In the genomic region with DNA sequence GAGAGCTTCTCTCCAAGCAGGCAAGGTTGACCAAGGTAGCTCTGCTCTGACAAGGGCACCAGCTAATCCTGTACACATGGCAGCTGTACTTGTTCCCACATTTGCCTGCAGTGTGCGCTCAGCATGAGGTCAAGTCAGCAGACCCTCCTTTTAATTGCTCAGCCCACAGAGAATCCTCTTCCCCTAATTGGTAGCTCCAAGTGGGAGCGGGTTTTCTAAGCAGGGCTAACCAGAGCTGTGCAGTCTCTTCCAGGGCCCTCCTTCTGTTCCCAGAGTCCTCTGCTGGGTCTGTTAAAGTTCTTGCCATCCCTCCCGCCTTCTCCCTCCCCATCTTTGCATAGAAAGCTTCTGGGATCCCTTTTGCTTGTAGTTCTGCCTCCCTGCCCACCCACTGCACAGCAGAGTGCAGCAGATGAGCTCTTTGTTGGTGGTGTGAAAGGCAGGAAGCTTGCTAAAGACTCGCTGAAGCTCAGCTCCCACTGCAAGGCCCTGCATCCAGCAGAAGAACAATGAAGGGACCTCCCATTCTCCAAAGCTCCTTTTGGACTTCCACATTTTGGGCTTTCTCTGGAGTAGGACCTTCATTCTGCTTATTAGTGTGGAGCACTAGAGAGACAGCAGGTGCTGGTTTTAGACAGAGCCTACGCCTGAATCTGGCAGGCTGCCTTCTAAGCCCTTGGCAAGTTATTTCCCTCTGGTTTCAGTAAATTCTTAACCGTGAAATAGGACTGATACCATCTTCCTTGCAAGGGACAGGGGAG, we compare ENCODE assay signal across 10 mouse cellular contexts.
DNase-seq lines count a peak whose midpoint lies in the region; ATAC-seq lines count a peak whose summit lies in the region.
"Had no signal": no experiment of that assay in that cellular context is flagged by ENCODE, and none has a peak within 500 bp of the region (broad histone marks: within the 10 kb centered on the region; RNA-seq: fewer than 3 reads in every experiment).

No protein-coding gene starts in this region.

- 0 out of 2 replicates have a peak overlapping the region, but pooled peaks have one; percentile 10 for H3K9ac ChIP-seq in hindbrain, embryonic 16.5 days (ENCODE audit: low read depth, low read length)
- H3K9ac ChIP-seq in midbrain, embryonic 11.5 days (ENCODE audit: low read length), result no peak overlapping the region
- H3K9ac ChIP-seq: heart, embryonic 15.5 days had no signal

- WGBS in hindbrain, embryonic 16.5 days, result 18% methylated on average over 6 of the region's 6 CpGs
- 13% methylated on average over 6 of the region's 6 CpGs for WGBS in midbrain, embryonic 11.5 days

- H3K4me3 ChIP-seq in hindbrain, embryonic 16.5 days (ENCODE audit: low read length), result no peak overlapping the region
- no peak overlapping the region for H3K4me3 ChIP-seq in midbrain, embryonic 11.5 days (ENCODE audit: low read depth, low read length)
- H3K4me3 ChIP-seq: heart, embryonic 15.5 days had no signal

- H3K36me3 ChIP-seq in hindbrain, embryonic 16.5 days (ENCODE audit: control insufficient read depth, insufficient read depth, low read length), result no peaks in the 10 kb centered on the region
- no peaks in the 10 kb centered on the region for H3K36me3 ChIP-seq in midbrain, embryonic 11.5 days (ENCODE audit: control insufficient read depth, insufficient read depth, low read length)
- H3K36me3 ChIP-seq: heart, embryonic 15.5 days had no signal

- H3K4me1 ChIP-seq in hindbrain, embryonic 16.5 days (ENCODE audit: control insufficient read depth, insufficient read depth, low read depth, low read length), result peaks cover 12% of the 10 kb centered on the region
- H3K4me1 ChIP-seq in midbrain, embryonic 11.5 days (ENCODE audit: control insufficient read depth, insufficient read depth, low read length), result peaks cover 15% of the 10 kb centered on the region

- no peak overlapping the region for H3K4me2 ChIP-seq in hindbrain, embryonic 16.5 days (ENCODE audit: low read length)
- H3K4me2 ChIP-seq in midbrain, embryonic 11.5 days, result no peak overlapping the region
- H3K4me2 ChIP-seq: heart, embryonic 15.5 days had no signal

- H3K27me3 ChIP-seq in hindbrain, embryonic 16.5 days (replicated peaks; ENCODE audit: control insufficient read depth, insufficient read depth, low read length), result no peaks in the 10 kb centered on the region
- H3K27me3 ChIP-seq in midbrain, embryonic 11.5 days (ENCODE audit: control insufficient read depth, insufficient read depth, low read length), result no peaks in the 10 kb centered on the region; the same call in none of the 2 replicates
- H3K27me3 ChIP-seq: heart, embryonic 15.5 days; Patski had no signal

- H3K27ac ChIP-seq in hindbrain, embryonic 16.5 days (ENCODE audit: low read depth, low read length), result peak overlapping the region; percentile 63
- peak overlapping the region; percentile 49; the same call in 1 of the 2 replicates for H3K27ac ChIP-seq in midbrain, embryonic 11.5 days (ENCODE audit: low read depth, low read length)
- H3K27ac ChIP-seq: heart, embryonic 15.5 days had no signal

- peak; percentile 83 for ATAC-seq in hindbrain, embryonic 16.5 days
- ATAC-seq in midbrain, embryonic 11.5 days (ENCODE audit: low FRiP score), result peak; percentile 85
- ATAC-seq in CD4-positive, CD25-positive, alpha-beta regulatory T cell, adult 4 months, result no peak
- ATAC-seq: Patski had no signal

- peak; percentile 67 for DNase-seq in layer of hippocampus, adult 11-12 months (ENCODE audit: low spot score)
- no peak for DNase-seq in layer of hippocampus, adult 9-10 months (ENCODE audit: low spot score)
- peak; percentile 60 for DNase-seq in embryo, embryonic 10.5 days (ENCODE audit: low spot score)
- DNase-seq in midbrain, embryonic 11.5 days (ENCODE audit: low spot score, missing footprints), result peak; percentile 93
- no peak for DNase-seq in spleen, adult 12 weeks (ENCODE audit: low spot score)
- no peak for DNase-seq in urinary bladder, postnatal 25 days (ENCODE audit: low spot score)

- H3K9me3 ChIP-seq in hindbrain, embryonic 16.5 days (ENCODE audit: control insufficient read depth, low read length), result no peaks in the 10 kb centered on the region
- H3K9me3 ChIP-seq in midbrain, embryonic 11.5 days (ENCODE audit: control insufficient read depth, low read length), result no peaks in the 10 kb centered on the region
- H3K9me3 ChIP-seq: heart, embryonic 15.5 days had no signal

Comparison
In these comparisons a context has a peak if more than half of its experiments do, and no peak if none do; other contexts are left out.
1. DNase-seq: peak in layer of hippocampus, adult 11-12 months (single experiment), embryo, embryonic 10.5 days (single experiment) and midbrain, embryonic 11.5 days (single experiment); none in layer of hippocampus, adult 9-10 months (single experiment), spleen, adult 12 weeks (single experiment) and urinary bladder, postnatal 25 days (single experiment).